Mouse (Mus musculus) forebrain, embryonic 15.5 days (tissue): ENCODE results near the gene Glrp1. TPM values are rescaled to one million over a fixed set of nuclear protein-coding genes. Genes with fewer than 3 reads are reported as not detected.

Experiments used
- ATAC-seq: fragments of 200-750 bp; cut with Nextera tagmentation; replicated peaks from 2 replicates; pipeline ENCODE4 v1.8.0; 2017; ENCODE audit warnings: mild to moderate bottlenecking, moderate TSS enrichment, moderate library complexity
- H3K27ac ChIP-seq: fragments of 300-500 bp; sonication (generic); replicated peaks from 2 replicates; pipeline ENCODE4 v1.5.1; 2015; ENCODE audit warnings: mild to moderate bottlenecking, inconsistent platforms
- H3K27me3 ChIP-seq: fragments of 300-500 bp; sonication (generic); 2 replicates; pipeline ENCODE4 v1.6.1; 2015; ENCODE audit warnings: inconsistent platforms
- H3K36me3 ChIP-seq: fragments of 300-500 bp; sonication (generic); 2 replicates; pipeline ENCODE4 v1.6.1; 2015; ENCODE audit warnings: mild to moderate bottlenecking, inconsistent platforms
- H3K4me1 ChIP-seq: fragments of 300-500 bp; sonication (generic); 2 replicates; pipeline ENCODE4 v1.6.1; 2015; ENCODE audit warnings: inconsistent platforms
- H3K4me2 ChIP-seq: fragments of 300-500 bp; sonication (generic); replicated peaks from 2 replicates; pipeline ENCODE4 v1.6.1; 2015; ENCODE audit warnings: mild to moderate bottlenecking, inconsistent platforms
- H3K4me3 ChIP-seq: fragments of 300-500 bp; sonication (generic); 2 replicates; pipeline ENCODE4 v1.5.1; 2015; ENCODE audit warnings: mild to moderate bottlenecking, inconsistent platforms
- H3K9ac ChIP-seq: fragments of 300-500 bp; sonication (generic); replicated peaks from 2 replicates; pipeline ENCODE4 v1.6.1; 2015; ENCODE audit warnings: mild to moderate bottlenecking, inconsistent platforms
- H3K9me3 ChIP-seq: fragments of 300-500 bp; sonication (generic); 2 replicates; pipeline ENCODE4 v1.6.1; 2016; ENCODE audit warnings: inconsistent platforms
- WGBS: fragments of 180-500 bp; shearing (Covaris S2); methylation state at CpG from one replicate; pipeline ENCODE4 v1.1.7; 2015; ENCODE audit warnings: mixed read lengths; 5-methylcytosine and 5-hydroxymethylcytosine counted together
- polyA plus RNA-seq: library from polyadenylated mRNA; unstranded; fragments of >200 nt; fragmentation: Nextera tagmentation; extraction: Ambion mirVana; gene quantifications from 2 replicates; pipeline ENCODE4 v1.2.1, GENCODE M21; 2015

Glrp1 gene
- polyA plus RNA-seq, 1 experiment from 2014 or later: not detected

DNA sequence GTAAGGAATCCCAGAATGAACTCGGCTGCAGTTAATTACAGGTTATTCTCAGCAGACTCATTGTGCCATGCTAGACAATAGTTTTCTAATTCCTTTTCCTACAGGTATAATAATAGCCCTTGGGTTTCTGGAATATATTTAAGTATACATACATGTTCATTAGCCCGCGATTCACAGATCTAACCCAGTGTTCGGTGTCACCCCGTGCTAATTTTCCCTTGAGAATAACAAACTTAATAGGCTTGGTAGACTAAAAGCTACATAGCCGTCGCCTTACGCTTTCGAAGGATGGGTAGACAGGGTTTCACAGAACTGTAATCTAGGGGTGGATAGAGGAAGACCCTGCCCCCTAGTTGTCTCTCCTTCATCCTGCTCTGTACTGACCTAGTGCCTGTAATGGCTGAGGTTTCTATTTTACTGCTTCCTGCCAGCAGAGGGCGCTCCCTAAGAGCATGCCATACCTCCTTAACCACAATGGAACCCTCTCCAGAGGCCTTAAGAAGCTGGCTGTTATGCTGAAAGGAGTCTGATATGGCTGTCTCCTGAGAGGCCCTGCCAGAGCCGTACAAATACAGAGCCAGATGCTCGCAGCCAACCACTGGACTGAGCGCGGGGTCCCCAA is 53.3 kb downstream of the Glrp1 start:
- Histone ChIP-seq H3K27me3 (no peaks in the 10 kb centered on the region), H3K9me3 (no peaks in the 10 kb centered on the region), H3K9ac (no peak overlapping the region), H3K36me3 (no peaks in the 10 kb centered on the region), H3K4me2 (no peak overlapping the region), H3K4me1 (peaks cover 3% of the 10 kb centered on the region; the same call in 1 of the 2 replicates), H3K4me3 (no peak overlapping the region), H3K27ac (0 out of 2 replicates have a peak overlapping the region, but pooled peaks have one; percentile 11)
- WGBS: 41% methylated on average over 14 of the region's 14 CpGs
- ATAC-seq: peak; percentile 83

DNA sequence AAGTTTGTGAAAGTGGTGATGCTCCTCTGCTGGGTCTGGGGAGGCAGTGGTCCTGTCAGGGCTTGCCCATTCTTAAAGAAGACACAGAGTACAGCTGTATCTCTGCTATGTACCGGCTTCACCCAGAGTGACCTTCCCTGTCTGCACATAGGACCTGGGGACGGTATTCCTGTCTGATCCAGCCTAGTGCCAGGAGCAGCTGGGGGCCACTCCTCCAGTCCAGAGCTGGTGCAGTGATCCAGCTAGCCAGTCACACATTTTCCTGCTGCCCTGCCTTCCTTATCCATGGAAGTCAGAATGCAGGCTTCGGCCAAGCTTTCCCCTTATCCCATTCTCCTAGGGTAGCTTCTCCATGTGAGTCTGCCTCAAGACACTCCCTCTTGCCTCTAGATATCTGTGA is 54.1 kb downstream of the Glrp1 start:
- Histone ChIP-seq H3K27ac (no peak overlapping the region), H3K9me3 (no peaks in the 10 kb centered on the region), H3K4me3 (no peak overlapping the region), H3K36me3 (no peaks in the 10 kb centered on the region), H3K27me3 (no peaks in the 10 kb centered on the region), H3K9ac (no peak overlapping the region), H3K4me2 (no peak overlapping the region), H3K4me1 (peaks cover 3% of the 10 kb centered on the region; the same call in 1 of the 2 replicates)
- 77% methylated on average over 3 of the region's 3 CpGs for WGBS
- no peak for ATAC-seq

DNA sequence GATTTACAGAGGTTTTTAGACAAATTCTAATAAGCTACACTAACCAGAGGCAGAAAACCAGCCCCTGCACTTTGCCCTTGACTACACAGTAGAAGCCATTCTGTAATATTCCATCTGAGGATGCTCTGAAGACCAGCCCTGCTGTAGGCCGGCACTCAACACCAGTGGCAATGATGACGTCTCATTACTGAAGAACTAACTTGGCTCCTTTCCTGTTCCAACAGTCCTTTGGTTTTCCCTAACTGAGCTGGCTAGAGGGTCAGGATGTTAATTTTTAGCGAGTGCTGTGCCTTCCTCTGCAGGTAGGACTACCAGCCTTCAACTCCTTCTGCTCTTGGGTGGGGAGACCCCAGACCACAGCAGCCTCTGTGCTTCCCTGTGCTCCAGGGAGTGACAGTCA is 55.2 kb downstream of the Glrp1 start:
- Histone ChIP-seq H3K9ac (no peak overlapping the region), H3K27me3 (no peaks in the 10 kb centered on the region), H3K4me2 (no peak overlapping the region), H3K4me1 (peaks cover 3% of the 10 kb centered on the region; the same call in 1 of the 2 replicates), H3K4me3 (no peak overlapping the region), H3K9me3 (no peaks in the 10 kb centered on the region), H3K27ac (no peak overlapping the region), H3K36me3 (no peaks in the 10 kb centered on the region)
- WGBS: 58% methylated on average over 3 of the region's 3 CpGs
- ATAC-seq: no peak

DNA sequence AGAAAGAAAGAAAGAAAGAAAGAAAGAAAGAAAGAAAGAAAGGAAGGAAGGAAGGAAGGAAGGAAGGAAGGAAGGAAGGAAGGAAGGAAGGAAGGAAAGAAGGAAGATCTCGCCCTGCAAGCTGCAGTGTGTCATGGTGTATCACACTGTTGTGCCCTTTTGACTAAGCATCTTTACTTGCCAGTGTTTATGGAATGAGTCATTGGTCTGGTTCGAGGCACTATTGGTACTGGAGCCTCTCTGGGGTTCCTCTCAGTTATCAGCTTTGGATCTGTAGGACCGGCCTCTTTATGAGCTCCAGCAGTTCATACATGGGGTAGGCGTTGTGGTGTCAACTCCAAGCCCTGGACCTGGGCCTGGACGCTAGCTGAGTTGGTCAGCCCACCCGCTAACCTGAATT is 57.7 kb downstream of the Glrp1 start:
- ATAC-seq: no peak
- H3K4me1 ChIP-seq: peaks cover 8% of the 10 kb centered on the region
- H3K4me3 ChIP-seq: no peak overlapping the region
- no peaks in the 10 kb centered on the region for H3K27me3 ChIP-seq
- no peaks in the 10 kb centered on the region for H3K36me3 ChIP-seq
- H3K4me2 ChIP-seq: no peak overlapping the region
- WGBS: 95% methylated on average over 6 of the region's 6 CpGs
- H3K9ac ChIP-seq: no peak overlapping the region
- H3K27ac ChIP-seq: no peak overlapping the region
- H3K9me3 ChIP-seq: no peaks in the 10 kb centered on the region

DNA sequence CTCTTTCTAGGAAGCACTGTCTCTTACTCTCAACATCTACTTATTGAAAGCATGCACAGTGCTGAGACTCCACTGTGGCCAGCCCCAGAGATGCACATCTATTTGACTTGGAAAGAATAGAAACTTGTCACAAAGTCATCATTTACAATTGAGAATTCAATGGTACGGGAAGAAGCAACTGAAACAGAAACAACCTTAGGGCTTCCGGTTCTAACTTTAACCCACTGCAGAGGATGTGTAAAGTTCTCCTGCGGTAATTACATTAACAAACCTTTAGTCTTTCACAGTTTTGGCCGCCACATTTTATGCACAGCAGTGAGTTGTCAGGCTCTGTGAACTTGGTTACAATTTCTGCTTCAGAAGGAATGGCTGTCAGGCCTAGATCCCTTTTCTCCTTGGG is 59.2 kb downstream of the Glrp1 start:
- H3K27me3 ChIP-seq: no peaks in the 10 kb centered on the region
- WGBS: 79% methylated on average over 4 of the region's 4 CpGs
- H3K27ac ChIP-seq: no peak overlapping the region
- H3K4me2 ChIP-seq: no peak overlapping the region
- no peak overlapping the region for H3K4me3 ChIP-seq
- ATAC-seq: no peak
- no peaks in the 10 kb centered on the region for H3K36me3 ChIP-seq
- peaks cover 21% of the 10 kb centered on the region for H3K4me1 ChIP-seq
- no peaks in the 10 kb centered on the region for H3K9me3 ChIP-seq
- H3K9ac ChIP-seq: no peak overlapping the region

Other genes starting within 250 kb of the Glrp1 start
- gene Hjurp, start 232.4 kb downstream of the Glrp1 start, polyA plus RNA-seq: 115 and 118 TPM in 2 replicates
- gene Trpm8, start 232.4 kb downstream of the Glrp1 start, polyA plus RNA-seq: 0.06 and 0.11 TPM in 2 replicates
- gene Spp2, start 103.1 kb downstream of the Glrp1 start, polyA plus RNA-seq: 0.41 TPM in 1 of 2 replicates, not detected in the other
- 38.1 and 42.4 TPM in 2 replicates for gene Arl4c, start 192.2 kb upstream of the Glrp1 start, polyA plus RNA-seq